Mouse (Mus musculus) left cerebral cortex, adult 11 months (tissue): ENCODE results near the gene Acyp2.

ENCODE experiments used
- DNase-seq: peaks from one replicate; pipeline ENCODE4 v3.0.0; 2022; ENCODE audit warnings: low spot score

Gene Acyp2

GRCm38 (mm10) chr11:30580008-30580407, 69.4 kb downstream of the Acyp2 start:
- DNase-seq: no peak

GRCm38 (mm10) chr11:30578931-30579330, 70.5 kb downstream of the Acyp2 start:
- no peak for DNase-seq

GRCm38 (mm10) chr11:30572790-30573395, 76.5 kb downstream of the Acyp2 start:
- DNase-seq: no peak

- no peak for DNase-seq
These were observed 78.8 kb downstream of the Acyp2 start for GRCm38 (mm10) chr11:30570568-30570967.

- no peak for DNase-seq
These were observed 89.2 kb downstream of the Acyp2 start for GRCm38 (mm10) chr11:30560215-30560614.

- DNase-seq: no peak
These were observed 96.0 kb downstream of the Acyp2 start for GRCm38 (mm10) chr11:30553408-30553807.

GRCm38 (mm10) chr11:30517133-30517532, 132.3 kb downstream of the Acyp2 start:
- no peak for DNase-seq

- no peak for DNase-seq
These were observed 141.2 kb downstream of the Acyp2 start for GRCm38 (mm10) chr11:30508178-30508577.

GRCm38 (mm10) chr11:30498738-30499355, 150.5 kb downstream of the Acyp2 start:
- no peak for DNase-seq

- no peak for DNase-seq
These were observed 152.2 kb downstream of the Acyp2 start for GRCm38 (mm10) chr11:30497151-30497550.

- no peak for DNase-seq
These were observed 157.7 kb downstream of the Acyp2 start for GRCm38 (mm10) chr11:30491515-30492260.

- DNase-seq: no peak
These were observed 161.2 kb downstream of the Acyp2 start for GRCm38 (mm10) chr11:30488183-30488582.

GRCm38 (mm10) chr11:30483286-30483685, 166.1 kb downstream of the Acyp2 start:
- no peak for DNase-seq

- peak; percentile 87 for DNase-seq
These were observed 177.4 kb downstream of the Acyp2 start, which contains the start of gene 4930505A04Rik for GRCm38 (mm10) chr11:30471751-30472593. 4930505A04Rik (minus strand) TSS chr11:30471827.

- no peak for DNase-seq
These were observed 178.2 kb downstream of the Acyp2 start for GRCm38 (mm10) chr11:30471187-30471586.
